Mouse (Mus musculus) neural tube, embryonic 11.5 days (tissue): ENCODE results near the gene Tnks1bp1. TPM values are rescaled to one million over a fixed set of nuclear protein-coding genes. Genes with fewer than 3 reads are reported as not detected.

Source experiments
- ATAC-seq: fragments of 200-750 bp; cut with Nextera tagmentation; 2 replicates; pipeline ENCODE4 v1.8.0; 2017; ENCODE audit warnings: moderate number of reproducible peaks, mild to moderate bottlenecking, moderate TSS enrichment, moderate library complexity; ENCODE audit not compliant: insufficient read depth, low FRiP score, low TSS enrichment
- DNase-seq: peaks from one replicate; pipeline ENCODE4 v3.0.0-alpha.2; 2015; ENCODE audit warnings: low spot score
- H3K27ac ChIP-seq: fragments of 300-500 bp; sonication (generic); 2 replicates; pipeline ENCODE4 v1.5.1; 2014; ENCODE audit warnings: low read depth, mild to moderate bottlenecking, low read length
- H3K27me3 ChIP-seq: fragments of 300-500 bp; sonication (generic); 2 replicates; pipeline ENCODE4 v1.6.1; 2014; ENCODE audit warnings: mild to moderate bottlenecking, low read length, mixed read lengths; ENCODE audit not compliant: control insufficient read depth, insufficient read depth
- H3K36me3 ChIP-seq: fragments of 300-500 bp; sonication (generic); 2 replicates; pipeline ENCODE4 v1.6.1; 2014; ENCODE audit warnings: mild to moderate bottlenecking, low read length, moderate library complexity, mixed read lengths; ENCODE audit not compliant: control insufficient read depth, insufficient read depth
- H3K4me1 ChIP-seq: fragments of 300-500 bp; sonication (generic); 2 replicates; pipeline ENCODE4 v1.6.1; 2014; ENCODE audit warnings: low read length, mixed read lengths; ENCODE audit not compliant: control insufficient read depth, insufficient read depth
- H3K4me2 ChIP-seq: fragments of 300-500 bp; sonication (generic); 2 replicates; pipeline ENCODE4 v1.6.1; 2014; ENCODE audit warnings: low read depth, mild to moderate bottlenecking, moderate library complexity
- H3K4me3 ChIP-seq: fragments of 300-500 bp; sonication (generic); 2 replicates; pipeline ENCODE4 v1.5.1; 2014; ENCODE audit warnings: low read depth, low read length
- H3K9ac ChIP-seq: fragments of 300-500 bp; sonication (generic); 2 replicates; pipeline ENCODE4 v1.6.1; 2014; ENCODE audit warnings: mild to moderate bottlenecking, low read length
- H3K9me3 ChIP-seq: fragments of 300-500 bp; sonication (generic); 2 replicates; pipeline ENCODE4 v1.6.1; 2016; ENCODE audit warnings: low read length; ENCODE audit not compliant: control insufficient read depth
- WGBS: fragments of 180-500 bp; shearing (Covaris S2); extraction: QIAGEN DNeasy Blood & Tissue Kit; methylation state at CpG from one replicate; pipeline ENCODE4 v1.1.7; 2014; 5-methylcytosine and 5-hydroxymethylcytosine counted together
- polyA plus RNA-seq: library from polyadenylated mRNA; unstranded; fragments of >200 nt; fragmentation: Nextera tagmentation; extraction: Ambion mirVana; gene quantifications from 2 replicates; pipeline ENCODE4 v1.2.1, GENCODE M21; 2014

Tnks1bp1 gene
- polyA plus RNA-seq, 1 experiment from 2014 or later, result 5.8 TPM

- H3K27me3 ChIP-seq, result no peaks in the 10 kb centered on the region
- peak overlapping the region; percentile 69 for H3K9ac ChIP-seq
- H3K4me3 ChIP-seq, result peak overlapping the region; percentile 76
- peak; percentile 76 for ATAC-seq
- H3K27ac ChIP-seq, result peak overlapping the region; percentile 85
- DNase-seq, result peak; percentile 74
- peak overlapping the region; percentile 69 for H3K4me2 ChIP-seq
- H3K4me1 ChIP-seq, result peaks cover 25% of the 10 kb centered on the region
- H3K36me3 ChIP-seq, result peaks cover 12% of the 10 kb centered on the region
- no peaks in the 10 kb centered on the region for H3K9me3 ChIP-seq
- 0% methylated on average over 31 of the region's 44 CpGs for WGBS
These were observed 438 bp downstream of the Tnks1bp1 start for GRCm38 (mm10) chr2:85048168-85048751.

GRCm38 (mm10) chr2:85049277-85049676 is 1.5 kb downstream of the Tnks1bp1 start:
- H3K9me3 ChIP-seq, result no peaks in the 10 kb centered on the region
- ATAC-seq (no peak), DNase-seq (no peak)
- H3K27me3 ChIP-seq, result no peaks in the 10 kb centered on the region
- H3K9ac ChIP-seq, result no peak overlapping the region
- H3K36me3 ChIP-seq, result peaks cover 8% of the 10 kb centered on the region
- H3K27ac ChIP-seq, result no peak overlapping the region
- H3K4me3 ChIP-seq, result no peak overlapping the region
- H3K4me1 ChIP-seq, result peaks cover 25% of the 10 kb centered on the region
- H3K4me2 ChIP-seq, result no peak overlapping the region; the same call in 1 of the 2 replicates
- 61% methylated on average over 4 of the region's 4 CpGs for WGBS

- H3K9me3 ChIP-seq, result no peaks in the 10 kb centered on the region
- H3K4me2 ChIP-seq, result peak overlapping the region; percentile 34
- ATAC-seq (peak; percentile 15; the same call in 1 of the 2 replicates), DNase-seq (peak; percentile 63)
- 0 out of 2 replicates have a peak overlapping the region, but pooled peaks have one; percentile 18 for H3K9ac ChIP-seq
- peak overlapping the region; percentile 9; the same call in 1 of the 2 replicates for H3K4me3 ChIP-seq
- WGBS, result 6% methylated on average over 10 of the region's 10 CpGs
- no peaks in the 10 kb centered on the region for H3K27me3 ChIP-seq
- peaks cover 25% of the 10 kb centered on the region for H3K4me1 ChIP-seq
- no peak overlapping the region for H3K27ac ChIP-seq
- H3K36me3 ChIP-seq, result peaks cover 5% of the 10 kb centered on the region
These were observed 2.3 kb downstream of the Tnks1bp1 start for GRCm38 (mm10) chr2:85050001-85050634.

- WGBS, result 63% methylated on average over 9 of the region's 9 CpGs
- peak overlapping the region; percentile 9; the same call in 1 of the 2 replicates for H3K4me3 ChIP-seq
- DNase-seq (no peak), ATAC-seq (no peak)
- H3K9me3 ChIP-seq, result no peaks in the 10 kb centered on the region
- 0 out of 2 replicates have a peak overlapping the region, but pooled peaks have one; percentile 18 for H3K9ac ChIP-seq
- peaks cover 25% of the 10 kb centered on the region for H3K4me1 ChIP-seq
- no peaks in the 10 kb centered on the region for H3K27me3 ChIP-seq
- peaks cover 5% of the 10 kb centered on the region for H3K36me3 ChIP-seq
- H3K4me2 ChIP-seq, result peak overlapping the region; percentile 34; the same call in 1 of the 2 replicates
- no peak overlapping the region for H3K27ac ChIP-seq
These were observed 2.9 kb downstream of the Tnks1bp1 start for GRCm38 (mm10) chr2:85050746-85051145.

GRCm38 (mm10) chr2:85053192-85053816 is 5.5 kb downstream of the Tnks1bp1 start:
- DNase-seq (no peak), ATAC-seq (no peak)
- peaks cover 21% of the 10 kb centered on the region for H3K4me1 ChIP-seq
- 0 out of 2 replicates have a peak, but pooled peaks cover 3% of the 10 kb centered on the region for H3K36me3 ChIP-seq
- H3K27me3 ChIP-seq, result no peaks in the 10 kb centered on the region
- no peak overlapping the region for H3K4me2 ChIP-seq
- no peaks in the 10 kb centered on the region for H3K9me3 ChIP-seq
- WGBS, result 93% methylated on average over 5 of the region's 5 CpGs
- H3K9ac ChIP-seq, result no peak overlapping the region
- H3K4me3 ChIP-seq, result no peak overlapping the region
- H3K27ac ChIP-seq, result no peak overlapping the region

GRCm38 (mm10) chr2:85056711-85057110 is 8.9 kb downstream of the Tnks1bp1 start:
- WGBS, result 73% methylated on average over 5 of the region's 5 CpGs
- Histone ChIP-seq H3K9me3 (no peaks in the 10 kb centered on the region), H3K27ac (no peak overlapping the region), H3K4me3 (no peak overlapping the region), H3K27me3 (no peaks in the 10 kb centered on the region), H3K9ac (no peak overlapping the region), H3K36me3 (peaks cover 16% of the 10 kb centered on the region), H3K4me1 (no peaks in the 10 kb centered on the region), H3K4me2 (no peak overlapping the region)
- ATAC-seq (no peak), DNase-seq (no peak)

- Histone ChIP-seq H3K4me1 (no peaks in the 10 kb centered on the region), H3K9me3 (no peaks in the 10 kb centered on the region), H3K4me3 (no peak overlapping the region), H3K27me3 (no peaks in the 10 kb centered on the region), H3K27ac (no peak overlapping the region), H3K36me3 (peaks cover 20% of the 10 kb centered on the region), H3K9ac (no peak overlapping the region), H3K4me2 (no peak overlapping the region)
- 0 out of 2 replicates have a peak, but pooled peaks have one; percentile 33 for ATAC-seq
- no peak for DNase-seq
- WGBS, result 94% methylated on average over 6 of the region's 6 CpGs
These were observed 11.9 kb downstream of the Tnks1bp1 start for GRCm38 (mm10) chr2:85059677-85060076.

GRCm38 (mm10) chr2:85060591-85061060 is 12.8 kb downstream of the Tnks1bp1 start:
- no peak for DNase-seq
- Histone ChIP-seq H3K9me3 (no peaks in the 10 kb centered on the region), H3K36me3 (peaks cover 20% of the 10 kb centered on the region), H3K4me1 (no peaks in the 10 kb centered on the region), H3K27me3 (no peaks in the 10 kb centered on the region), H3K9ac (peak overlapping the region; percentile 36; the same call in 1 of the 2 replicates), H3K4me2 (no peak overlapping the region), H3K4me3 (no peak overlapping the region), H3K27ac (no peak overlapping the region)
- ATAC-seq, result no peak
- WGBS, result 13% methylated on average over 11 of the region's 11 CpGs
